Mouse (Mus musculus) c-Kit-negative CD71-positive TER-119-positive erythroid progenitor cells, embryonic 14.5 days (primary cell): ENCODE measurements around the gene Olfr1416.
A peak's percentile ranks its signal among the peaks of the same experiment; 100 is the strongest.
"Not testable (repeated sequence)": the region's sequence is repeated elsewhere in the genome, so short reads cannot be mapped to it uniquely, and the experiment has no call there.

Source experiments
- DNase-seq: peaks from one replicate; pipeline ENCODE4 v3.0.0-alpha.2; 2013; ENCODE audit warnings: low read depth, low spot score

The Olfr1416 gene

DNA sequence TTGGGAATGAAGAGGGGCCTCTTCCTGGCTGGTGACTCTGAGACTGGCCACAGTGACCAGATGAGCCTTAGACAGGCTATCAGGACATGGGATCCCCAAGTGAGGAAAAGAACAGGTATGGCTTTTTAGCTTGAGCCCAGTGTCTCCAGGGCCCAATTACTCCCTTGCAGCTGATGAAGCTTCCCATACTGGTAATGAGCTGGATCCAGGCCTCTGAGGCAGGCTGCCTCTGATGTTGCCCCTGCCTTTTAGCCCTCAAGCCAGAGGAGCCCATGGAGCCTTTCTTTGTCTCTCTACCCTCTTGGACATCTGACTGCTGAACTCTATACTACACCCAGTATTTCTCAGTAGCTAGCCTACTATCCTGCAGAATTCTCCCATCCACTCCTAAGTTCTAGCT, at the start of gene Olfr1416:
Olfr1416 (minus strand) TSS at position 101 of the 400 bp plus-strand sequence.
- DNase-seq = no peak

DNA sequence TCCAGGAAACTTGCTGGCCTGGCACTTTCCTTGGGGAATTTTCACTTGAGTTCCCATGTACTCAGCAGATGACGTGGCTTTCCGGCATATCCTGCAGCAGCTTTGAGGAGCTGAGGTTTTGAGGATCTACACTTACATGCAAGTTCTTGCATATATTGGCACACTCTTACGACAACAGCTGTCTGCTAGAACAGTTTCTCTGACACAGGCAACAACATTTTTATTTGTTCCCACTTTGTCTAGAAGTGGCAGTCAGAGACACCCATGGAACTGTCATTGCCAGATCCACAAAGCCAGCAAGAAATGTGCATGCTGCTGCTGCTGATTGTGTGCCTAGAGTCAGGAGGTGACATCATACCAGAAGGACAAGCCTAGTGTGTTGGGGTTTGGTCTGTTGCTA, 38.9 kb upstream of the Olfr1416 start:
- DNase-seq = no peak

DNA sequence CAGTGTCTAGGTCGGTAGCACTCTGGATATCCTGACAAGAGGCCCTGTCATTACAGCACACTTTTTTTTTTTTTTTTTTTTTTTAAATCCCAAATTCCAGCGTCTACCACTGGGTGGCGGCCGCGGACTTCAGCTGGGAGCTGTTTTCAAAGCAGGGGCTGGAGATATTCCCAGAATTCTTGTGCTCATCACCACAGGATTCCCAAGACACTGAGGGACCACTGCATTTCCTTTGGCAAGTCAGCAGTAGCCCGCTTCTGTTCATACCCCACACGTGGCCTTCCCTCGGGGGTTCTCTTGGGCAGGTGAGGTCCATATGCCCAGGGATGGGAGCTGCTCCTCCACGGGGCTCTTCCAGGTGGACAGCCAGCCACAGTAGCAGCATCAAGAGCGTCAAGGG, 36.5 kb upstream of the Olfr1416 start:
- DNase-seq = no peak

DNA sequence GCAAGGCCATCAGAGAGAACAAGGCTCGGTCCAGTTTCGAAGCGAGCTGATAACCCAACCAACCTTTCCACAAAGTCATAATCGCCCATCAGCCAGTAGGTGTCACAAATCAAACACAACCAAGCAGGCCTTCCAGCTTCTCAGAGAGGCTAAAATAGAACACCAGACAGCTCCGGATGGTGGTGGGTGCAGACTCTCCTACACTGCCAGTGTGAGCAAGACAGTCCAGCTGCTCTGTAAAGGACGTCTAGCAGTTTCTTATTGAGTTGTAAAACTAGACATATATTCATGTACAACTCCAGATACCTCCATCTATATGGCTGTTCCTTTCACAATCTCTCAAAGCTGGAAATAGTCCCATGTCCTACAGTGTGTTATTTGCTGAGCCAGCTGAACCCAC, 34.1 kb upstream of the Olfr1416 start:
- DNase-seq = no peak

DNA sequence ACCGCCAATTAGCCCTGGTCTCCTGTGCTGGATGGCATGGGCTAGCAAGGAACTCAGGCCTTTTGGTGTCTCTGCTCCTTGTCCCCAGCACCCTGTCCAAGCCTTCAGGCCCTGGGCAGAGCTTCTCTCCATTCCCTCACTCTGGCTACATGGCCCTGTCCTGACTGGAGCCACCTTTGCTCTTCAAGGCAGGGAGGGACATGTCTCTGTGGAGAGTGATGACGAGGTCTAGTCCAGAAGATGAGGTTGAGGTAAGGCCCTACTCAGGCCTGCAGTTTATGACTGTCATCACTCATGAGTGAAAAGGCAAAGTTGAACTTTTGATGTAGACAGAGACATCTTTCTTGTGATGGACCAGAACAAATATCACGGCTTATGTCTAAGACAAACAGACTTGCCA, 33.6 kb upstream of the Olfr1416 start, which contains the start of gene Olfr1414:
Olfr1414 (minus strand) TSS at position 101 of the 400 bp plus-strand sequence.
- DNase-seq = no peak

DNA sequence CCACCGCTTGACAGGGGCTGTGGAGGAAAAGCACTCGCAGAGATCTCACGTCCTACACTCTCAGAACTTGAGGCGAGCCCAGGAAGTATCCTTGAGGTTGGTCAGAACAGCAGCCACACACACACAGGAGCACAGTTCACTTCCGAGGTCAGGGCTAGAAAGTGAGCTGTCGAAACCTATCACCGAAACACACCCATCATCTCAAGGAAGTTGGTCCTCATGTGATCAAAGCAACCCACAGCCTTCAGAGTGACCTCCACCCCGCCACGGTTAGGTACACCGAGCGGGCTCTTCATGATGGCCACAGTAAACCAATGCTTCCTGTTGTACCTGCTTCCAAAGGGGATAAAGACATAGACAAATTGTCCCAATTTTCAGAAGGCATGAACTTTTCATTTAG, 30.5 kb upstream of the Olfr1416 start:
- DNase-seq = no peak

DNA sequence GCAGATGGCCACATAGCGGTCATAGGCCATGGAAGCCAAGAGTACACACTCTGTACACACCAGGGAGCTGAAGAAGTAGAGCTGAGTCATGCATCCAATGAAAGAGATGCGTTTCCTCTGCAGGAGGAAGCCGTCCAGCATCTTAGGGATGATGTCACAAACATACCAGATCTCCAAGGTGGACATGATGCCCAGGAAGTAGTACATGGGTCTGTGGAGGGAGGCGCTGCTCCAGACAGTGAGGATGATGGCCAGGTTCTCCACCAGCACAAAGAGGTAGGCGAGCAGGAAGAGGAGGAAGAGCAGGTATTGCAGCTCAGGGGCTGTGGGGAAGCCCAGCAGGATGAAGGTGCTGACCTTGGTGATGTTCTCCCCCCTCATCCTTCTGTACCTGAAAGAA, 26.7 kb upstream of the Olfr1416 start:
- DNase-seq = not testable (repeated sequence)

DNA sequence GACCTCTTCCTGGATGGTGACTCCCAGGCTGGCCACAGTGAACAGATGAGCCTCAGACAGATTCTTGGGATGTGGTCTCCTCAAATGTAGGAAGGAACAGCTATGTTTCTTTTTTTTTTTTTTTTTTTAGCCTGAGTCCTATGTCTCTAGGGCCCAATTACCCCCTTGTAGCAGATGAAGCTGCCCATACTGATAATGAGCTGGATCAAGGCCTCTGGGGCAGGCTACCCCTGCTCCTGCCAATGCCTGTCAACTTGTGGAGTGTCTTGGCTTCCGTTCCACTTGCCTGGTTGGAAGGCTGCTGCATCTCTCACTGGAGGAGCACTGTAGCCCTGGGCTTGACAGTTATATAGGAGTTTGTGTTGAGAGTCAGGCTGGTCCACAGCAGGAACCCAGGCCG, 11.1 kb upstream of the Olfr1416 start, which contains the start of gene Olfr1415:
Olfr1415 (minus strand) TSS at position 101 of the 400 bp plus-strand sequence.
- no peak for DNase-seq

DNA sequence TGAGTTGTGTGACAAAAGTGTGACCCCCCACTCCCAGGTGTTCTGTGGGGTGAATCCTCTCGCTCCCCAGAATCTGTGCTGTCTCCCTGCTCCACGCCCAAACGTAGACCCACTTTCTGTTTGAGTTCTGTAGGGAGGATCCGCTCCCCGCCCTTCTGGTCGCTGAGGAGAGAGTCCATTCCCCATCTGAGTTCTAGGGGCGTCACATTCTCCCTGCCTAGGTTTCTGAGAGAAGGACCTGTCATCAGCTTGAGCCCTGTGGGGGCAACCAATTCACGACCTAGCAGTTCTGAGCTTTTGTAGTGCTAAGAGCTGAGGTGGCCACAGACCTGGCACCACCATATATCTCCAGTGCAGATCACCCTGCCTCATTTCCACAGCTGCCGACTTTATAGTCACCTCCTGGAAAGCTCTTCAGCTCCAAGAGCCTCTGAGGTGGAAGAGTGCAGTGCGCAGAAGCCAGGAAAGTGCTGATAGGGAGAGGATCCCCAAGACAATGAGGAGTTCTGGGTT, 10.8 kb downstream of the Olfr1416 start:
- DNase-seq = no peak

DNA sequence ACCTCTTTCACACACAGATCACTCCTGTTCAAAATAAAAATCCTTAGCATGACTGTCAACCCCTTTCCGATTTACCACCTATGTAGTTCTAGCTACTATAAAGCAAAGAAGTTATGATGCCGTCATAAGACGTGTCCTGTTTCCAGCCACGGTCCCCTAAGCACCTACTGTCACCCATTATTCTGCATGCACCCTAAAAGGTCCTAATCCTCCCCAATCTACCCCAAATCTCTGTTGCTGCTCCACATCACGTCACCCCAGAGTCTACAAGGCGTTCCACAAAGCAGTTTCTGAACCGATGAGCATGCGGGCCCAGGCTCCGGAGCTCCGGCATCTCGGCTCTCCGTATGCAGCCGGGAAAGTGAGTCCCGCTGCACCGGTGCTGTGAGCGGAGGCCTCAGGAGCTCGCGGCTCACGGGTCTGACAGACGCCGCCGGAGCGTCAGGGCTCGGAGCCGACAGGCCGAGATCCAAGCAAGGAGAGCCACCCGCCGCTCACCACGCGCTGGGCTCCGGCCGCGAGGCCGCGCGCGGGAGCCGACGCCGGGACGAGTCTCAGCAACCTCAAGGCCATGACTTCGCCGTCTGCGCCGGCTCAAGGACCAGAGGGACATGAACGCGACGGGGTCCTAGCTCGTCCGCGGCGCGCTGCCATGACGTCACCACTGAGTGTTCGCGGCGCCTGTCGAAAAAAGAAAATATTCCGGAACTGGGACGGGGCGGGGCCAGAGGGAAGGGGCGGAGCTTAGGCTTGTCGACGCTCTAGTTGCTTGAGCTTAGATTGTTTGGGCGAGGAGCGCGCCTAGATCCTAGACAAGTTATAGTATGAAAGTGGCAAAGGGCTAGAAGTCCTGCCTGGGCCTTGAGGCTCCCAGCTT, 11.5 kb downstream of the Olfr1416 start, which contains the start of gene Ndufa10:
Ndufa10 (minus strand) TSS at position 696 of the 877 bp plus-strand sequence.
- peak; percentile 89 for DNase-seq

DNA sequence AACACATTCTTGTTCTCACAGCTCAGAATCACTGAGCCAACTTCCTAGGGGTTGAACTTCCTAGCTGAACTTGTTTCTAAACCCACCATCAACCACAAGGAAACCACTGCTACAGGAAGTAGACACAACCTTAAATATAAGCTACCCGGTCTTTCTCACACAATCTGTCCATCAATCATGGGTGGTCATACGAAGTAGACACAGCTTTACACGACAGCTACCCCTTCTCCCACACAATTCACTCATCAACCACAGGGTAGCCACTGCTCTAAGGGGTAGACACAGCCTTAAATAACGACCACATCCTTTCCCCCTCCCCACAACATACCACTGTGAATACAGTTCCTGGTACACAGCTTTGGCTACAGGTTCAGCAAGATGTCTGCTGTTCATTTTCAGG, 16.0 kb downstream of the Olfr1416 start:
- no peak for DNase-seq

DNA sequence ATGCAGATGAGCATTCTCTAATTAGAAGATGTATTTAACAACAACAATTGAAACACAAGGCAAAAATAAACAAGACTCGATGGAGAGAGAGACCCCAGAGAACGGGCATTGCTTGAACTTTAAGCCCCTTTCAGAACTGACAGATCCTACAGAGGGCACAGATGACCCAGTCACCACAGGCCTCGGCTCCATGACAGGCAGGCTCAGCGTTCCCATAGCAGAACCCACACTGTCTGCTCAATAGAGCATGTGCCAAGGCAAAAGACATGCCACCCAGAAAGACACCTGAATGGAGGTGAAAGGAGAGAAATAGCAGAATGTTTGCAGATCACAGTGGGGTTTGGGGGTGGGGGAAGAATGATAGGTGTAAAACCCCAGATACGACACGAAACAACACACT, 26.5 kb downstream of the Olfr1416 start:
- DNase-seq = no peak

DNA sequence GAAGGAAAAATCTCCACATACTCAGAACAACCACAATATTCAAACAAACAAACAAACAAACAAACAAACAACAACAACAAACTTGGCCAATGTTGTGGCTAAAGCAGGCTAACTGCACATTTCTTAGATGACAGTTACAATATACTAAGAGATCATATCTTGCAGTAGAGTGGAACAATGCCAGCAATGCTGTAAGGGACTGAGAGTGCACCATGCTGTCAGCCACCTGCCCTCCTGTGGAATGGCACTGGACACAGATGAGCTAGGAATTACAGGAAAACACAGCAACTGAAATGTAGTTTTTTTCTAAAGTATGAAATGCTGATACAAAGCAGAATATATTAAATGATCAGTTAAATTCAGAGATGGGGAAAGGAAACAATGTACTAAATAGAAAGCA, 27.2 kb downstream of the Olfr1416 start:
- DNase-seq = no peak

DNA sequence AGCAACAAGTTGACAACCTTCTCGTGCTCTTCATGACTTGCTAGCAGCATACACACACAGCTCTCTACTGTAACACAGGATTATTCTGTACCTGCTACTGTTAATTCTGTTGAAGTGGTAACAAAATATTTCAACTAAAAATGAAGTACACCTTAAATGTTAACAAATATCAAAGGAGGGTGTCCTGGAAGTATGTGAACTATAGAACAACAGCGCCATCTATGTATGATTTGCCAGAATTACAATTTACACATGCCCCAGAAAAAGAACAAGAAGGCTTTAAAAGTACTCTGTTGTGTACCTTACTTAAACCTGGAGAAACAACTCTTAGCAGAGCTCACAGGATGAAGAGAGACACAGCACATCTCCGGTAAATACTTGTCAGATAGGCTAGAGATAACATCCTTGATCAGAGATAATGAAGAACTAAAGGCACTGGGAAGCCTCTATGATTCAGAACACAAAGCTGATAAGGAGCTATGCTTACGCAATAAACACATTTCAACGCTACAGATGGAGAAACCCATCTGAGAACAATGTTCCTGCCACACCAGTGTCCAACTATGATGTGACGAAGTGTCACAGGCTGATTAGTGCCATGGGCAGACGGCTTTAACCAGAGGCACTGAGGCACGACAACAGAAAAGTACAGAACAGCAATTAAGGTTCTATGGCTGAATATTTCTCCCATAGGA, 31.0 kb downstream of the Olfr1416 start:
- DNase-seq = peak; percentile 21

DNA sequence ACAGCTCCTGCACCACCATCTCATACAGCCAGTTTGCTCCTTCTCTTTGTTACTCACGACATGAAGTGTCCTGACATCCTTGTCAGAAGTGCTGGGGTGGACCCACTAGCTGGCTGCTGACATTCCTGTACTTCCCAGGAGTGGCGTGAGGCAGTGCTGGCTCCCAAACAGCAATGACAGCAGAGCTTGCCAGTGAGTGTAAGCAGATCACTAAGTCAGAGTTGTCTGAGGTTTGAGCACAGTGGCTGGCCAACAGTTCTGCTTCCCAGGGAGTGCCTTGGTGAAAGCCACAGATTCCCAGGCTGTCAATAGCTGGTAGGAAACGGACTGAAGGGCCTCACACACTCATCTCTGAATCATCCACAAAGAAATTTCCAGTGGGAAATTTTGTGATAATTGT, 36.6 kb downstream of the Olfr1416 start:
- DNase-seq = no peak

DNA sequence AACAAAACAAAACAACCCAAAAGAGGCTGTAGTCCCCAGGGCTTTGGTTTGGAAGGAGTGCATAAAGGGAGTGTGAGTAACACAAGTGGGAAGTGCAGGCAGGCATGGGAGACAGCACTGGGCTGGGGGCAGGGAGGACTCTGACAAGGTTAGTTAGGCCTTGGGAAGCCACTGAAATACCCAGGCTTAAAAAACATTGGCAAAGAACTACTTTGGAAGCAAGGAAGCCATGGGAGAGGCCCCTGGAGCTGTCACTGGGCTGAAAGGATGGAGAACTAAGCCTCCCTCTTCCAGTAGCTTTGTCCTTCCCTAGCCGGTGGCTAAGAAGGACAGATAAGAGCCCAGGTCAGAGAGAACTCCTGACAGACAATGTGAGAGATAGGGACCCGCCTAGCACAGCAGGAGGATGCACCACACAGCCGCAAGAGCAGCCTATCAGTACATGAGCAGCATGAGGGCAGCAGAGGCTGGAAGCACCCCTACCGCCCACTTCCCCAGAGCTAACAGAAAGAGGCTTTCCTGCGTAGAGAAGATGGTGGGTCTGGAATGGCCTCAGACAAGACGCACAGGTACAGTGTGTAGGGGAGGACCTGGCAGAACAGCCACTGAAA, 43.4 kb downstream of the Olfr1416 start:
- DNase-seq = no peak

DNA sequence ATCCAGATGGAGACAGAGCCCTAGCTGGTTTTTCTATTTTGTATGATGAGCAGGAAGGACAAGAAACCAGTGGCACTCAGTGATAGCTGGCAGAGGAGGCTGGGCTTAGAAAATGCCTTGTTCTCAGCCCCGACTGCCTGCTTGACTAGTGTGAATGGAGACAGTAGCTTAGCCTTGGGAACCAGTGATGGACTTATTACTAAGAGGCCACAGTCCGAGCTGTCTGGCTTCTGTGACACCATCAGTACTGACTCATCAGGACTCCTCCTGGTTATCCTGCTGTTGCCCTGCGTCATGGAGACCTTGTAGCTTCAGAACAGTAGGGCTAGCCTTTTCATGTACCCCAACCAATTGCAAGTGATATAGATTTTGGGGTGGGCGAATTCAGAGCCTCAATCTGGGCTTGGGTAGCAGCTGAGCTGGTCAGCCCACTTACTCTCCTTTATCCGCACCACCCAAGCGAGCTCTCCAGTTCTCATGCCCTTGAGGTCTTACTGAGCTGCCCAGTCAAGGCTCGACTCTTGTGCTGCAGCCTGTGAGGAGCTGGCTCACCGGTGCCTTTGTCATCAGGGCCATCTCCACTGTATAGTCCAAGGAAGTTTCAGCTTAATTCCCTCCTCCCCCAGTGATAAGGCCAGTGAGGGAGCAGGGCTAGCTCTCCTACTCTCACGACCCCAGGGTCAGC, 44.7 kb downstream of the Olfr1416 start:
- no peak for DNase-seq

DNA sequence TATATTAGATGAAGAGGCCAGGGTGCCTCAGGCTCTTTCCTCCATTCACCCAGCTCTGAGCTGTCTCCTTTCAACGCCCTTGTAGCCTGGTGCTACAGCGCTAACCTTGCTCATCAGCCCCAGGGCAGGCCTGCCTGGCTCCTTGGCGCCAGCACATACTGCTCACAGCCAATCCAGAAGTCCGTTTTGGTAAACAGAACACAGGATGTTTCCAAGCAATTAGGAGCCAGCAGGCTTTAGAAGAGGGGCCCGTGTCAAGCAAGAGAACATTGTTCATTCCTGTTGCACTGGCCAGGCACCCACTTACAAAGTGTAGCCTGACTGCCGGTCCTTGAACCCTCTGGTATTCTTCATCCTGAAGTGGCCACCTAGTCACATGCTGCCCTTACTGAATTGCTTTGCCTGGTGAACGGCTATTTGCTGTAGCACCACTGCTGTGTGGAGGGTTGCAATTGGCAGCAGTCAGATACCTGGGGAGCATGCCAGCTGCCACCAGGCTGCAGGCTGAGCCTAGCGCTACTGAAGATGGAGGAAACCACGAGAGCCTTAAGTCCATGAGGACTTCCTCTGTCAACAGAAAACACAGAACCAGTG, 47.1 kb downstream of the Olfr1416 start:
- DNase-seq = no peak

DNA sequence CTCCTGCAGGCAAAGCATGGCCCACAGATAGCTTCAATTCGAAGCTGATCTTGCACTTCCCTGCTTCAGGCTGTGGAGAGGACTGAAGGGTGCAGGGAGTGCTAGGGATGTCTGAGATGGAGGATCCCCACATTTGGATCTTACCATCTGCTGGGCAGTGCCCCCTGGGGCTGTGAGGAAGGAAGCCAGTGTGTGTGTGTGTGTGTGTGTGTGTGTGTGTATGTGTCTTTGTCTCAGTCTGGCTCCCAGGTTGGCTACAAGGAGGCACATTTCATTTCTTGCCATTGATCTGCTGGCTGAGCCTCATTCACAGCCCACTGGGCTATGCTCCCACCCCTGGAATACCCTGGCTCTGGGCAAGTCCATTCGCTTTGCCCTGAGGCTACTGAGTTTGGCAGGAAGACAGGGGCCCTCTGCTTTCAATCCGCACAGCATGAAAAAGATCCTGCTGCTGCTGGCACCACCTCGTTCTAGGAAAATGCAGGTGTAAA, 48.0 kb downstream of the Olfr1416 start:
- no peak for DNase-seq

DNA sequence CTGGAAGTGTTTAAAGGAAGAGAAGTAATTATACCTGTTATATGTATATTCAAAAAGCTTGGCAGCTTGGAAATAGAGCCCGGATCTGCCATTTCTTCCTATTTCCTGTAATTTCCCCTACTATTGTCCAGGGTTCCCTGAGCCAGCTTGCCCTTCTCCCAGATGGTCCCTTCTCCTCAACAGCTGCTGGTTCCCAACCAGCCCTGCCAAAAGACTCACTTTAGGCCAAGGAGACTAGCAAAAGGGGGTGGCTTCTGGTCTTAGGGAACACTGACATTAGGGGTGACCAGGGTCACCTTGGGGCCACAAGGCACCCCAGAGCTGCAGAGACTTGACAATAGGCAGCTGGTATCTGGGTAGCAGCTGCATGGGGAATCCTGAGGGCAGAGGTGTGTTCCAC, 49.9 kb downstream of the Olfr1416 start:
- no peak for DNase-seq

DNA sequence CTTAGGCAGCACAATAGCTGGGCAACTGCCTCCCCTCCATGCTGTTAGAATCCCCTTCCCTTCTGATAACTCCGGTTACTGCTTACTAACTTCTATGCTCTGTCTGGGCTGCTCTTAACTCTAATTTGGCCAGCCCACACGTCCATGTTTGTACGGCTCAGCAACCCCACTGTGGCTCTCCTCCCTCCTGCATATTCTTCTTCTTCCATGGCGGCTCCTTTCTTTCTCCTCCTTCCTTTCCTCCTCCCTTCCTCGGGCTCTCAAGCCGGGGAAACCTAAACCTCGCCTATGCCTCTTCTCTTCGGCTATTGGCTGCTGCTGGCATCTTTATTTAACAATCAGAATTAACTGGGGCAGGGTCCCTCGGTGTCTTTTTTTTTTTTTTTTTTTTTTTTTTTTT, 52.1 kb downstream of the Olfr1416 start:
- no peak for DNase-seq
